Mouse (Mus musculus) ES-E14 (cell line): ENCODE measurements around the gene Tmem63c.

Experiments used
- CHD2 ChIP-seq: IDR thresholded peaks from 2 replicates; pipeline ENCODE4 v1.6.1; 2014; ENCODE audit warnings: mild to moderate bottlenecking, low read depth, low read length, inconsistent platforms
- HCFC1 ChIP-seq: IDR thresholded peaks from 2 replicates; pipeline ENCODE4 v1.6.1; 2012; ENCODE audit warnings: low read length, inconsistent platforms, borderline replicate concordance; ENCODE audit not compliant: insufficient read depth

DNA sequence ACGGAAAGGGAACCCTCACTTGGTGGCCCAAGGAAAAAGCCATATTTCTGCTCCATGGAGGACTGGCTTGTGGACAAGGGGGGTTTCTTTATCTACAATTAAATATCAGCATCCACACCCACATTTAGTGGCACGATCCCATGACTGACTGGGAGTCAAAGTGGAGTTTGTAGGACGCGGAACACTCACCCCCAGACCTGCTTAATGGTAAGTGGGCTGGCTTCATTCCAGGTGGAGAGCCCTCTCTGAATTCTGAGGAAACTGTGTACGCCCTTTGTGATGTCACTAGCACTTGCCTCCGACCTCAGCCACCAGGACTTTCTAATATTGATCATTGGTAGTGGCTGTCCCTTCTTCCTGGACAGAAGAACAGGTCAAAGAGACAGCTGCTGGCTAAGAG lies at the start of gene Tmem63c:
- TF ChIP-seq CHD2 (no peak), HCFC1 (no peak)
